Mouse (Mus musculus): ENCODE results near the gene BC049715. TPM values are rescaled to one million over a fixed set of nuclear protein-coding genes. Genes with fewer than 3 reads are reported as not detected.

Gene BC049715
- 2.9 TPM for polyA plus RNA-seq (2015; fragmentation: Illumina TruSeq; extraction: RNeasy Lipid Tissue Mini Kit (QIAGEN cat#74804); ENCODE audit: insufficient read depth, low replicate concordance)

GRCm38 (mm10) chr6:136827516-136827880 lies at the start of gene BC049715:
BC049715 (plus strand) TSS chr6:136827626.

GRCm38 (mm10) chr6:136781377-136781986 lies 45.9 kb upstream of the BC049715 start, which contains the start of gene Gucy2c:
Gucy2c (minus strand) TSS chr6:136781765.

GRCm38 (mm10) chr6:136803739-136804633 lies 23.4 kb upstream of the BC049715 start, which contains the start of gene Hist4h4:
Hist4h4 (minus strand) TSS chr6:136804415.

GRCm38 (mm10) chr6:136808014-136808417 lies 19.4 kb upstream of the BC049715 start, which contains the start of gene H2afj:
H2afj (plus strand) TSS chr6:136808244.

GRCm38 (mm10) chr6:136827881-136828561 lies 595 bp downstream of the BC049715 start, which contains the start of gene Wbp11:
Wbp11 (minus strand) TSS chr6:136828233.

GRCm38 (mm10) chr6:136835352-136835751 lies 7.9 kb downstream of the BC049715 start, which contains the start of gene Smco3:
Smco3 (minus strand) TSS chr6:136835452.

GRCm38 (mm10) chr6:136857186-136857872 lies 29.9 kb downstream of the BC049715 start, which contains the start of gene Art4:
Art4 (minus strand) TSS chr6:136857733.

GRCm38 (mm10) chr6:136875670-136876069 lies 48.2 kb downstream of the BC049715 start, which contains the start of gene Mgp:
Mgp (minus strand) TSS chr6:136875823.

Other genes starting within 250 kb of the BC049715 start
- gene Plbd1, start 165.7 kb upstream of the BC049715 start, polyA plus RNA-seq (2015; fragmentation: Illumina TruSeq; extraction: RNeasy Lipid Tissue Mini Kit (QIAGEN cat#74804); ENCODE audit: insufficient read depth, low replicate concordance) = 304 TPM
- 0.39 TPM for gene Gucy2c, start 45.9 kb upstream of the BC049715 start, polyA plus RNA-seq (2015; fragmentation: Illumina TruSeq; extraction: RNeasy Lipid Tissue Mini Kit (QIAGEN cat#74804); ENCODE audit: insufficient read depth, low replicate concordance)
- 0.28 TPM for gene Hist4h4, start 23.2 kb upstream of the BC049715 start, polyA plus RNA-seq (2015; fragmentation: Illumina TruSeq; extraction: RNeasy Lipid Tissue Mini Kit (QIAGEN cat#74804); ENCODE audit: insufficient read depth, low replicate concordance)
- gene H2afj, start 19.4 kb upstream of the BC049715 start, polyA plus RNA-seq (2015; fragmentation: Illumina TruSeq; extraction: RNeasy Lipid Tissue Mini Kit (QIAGEN cat#74804); ENCODE audit: insufficient read depth, low replicate concordance) = 22.0 TPM
- 73.6 TPM for gene Wbp11, start 607 bp downstream of the BC049715 start, polyA plus RNA-seq (2015; fragmentation: Illumina TruSeq; extraction: RNeasy Lipid Tissue Mini Kit (QIAGEN cat#74804); ENCODE audit: insufficient read depth, low replicate concordance)
- gene Smco3, start 7.8 kb downstream of the BC049715 start, polyA plus RNA-seq (2015; fragmentation: Illumina TruSeq; extraction: RNeasy Lipid Tissue Mini Kit (QIAGEN cat#74804); ENCODE audit: insufficient read depth, low replicate concordance) = not detected
- gene Art4, start 30.1 kb downstream of the BC049715 start, polyA plus RNA-seq (2015; fragmentation: Illumina TruSeq; extraction: RNeasy Lipid Tissue Mini Kit (QIAGEN cat#74804); ENCODE audit: insufficient read depth, low replicate concordance) = 8.5 TPM
- 31.9 TPM for gene Mgp, start 48.2 kb downstream of the BC049715 start, polyA plus RNA-seq (2015; fragmentation: Illumina TruSeq; extraction: RNeasy Lipid Tissue Mini Kit (QIAGEN cat#74804); ENCODE audit: insufficient read depth, low replicate concordance)
- gene Erp27, start 94.6 kb downstream of the BC049715 start, polyA plus RNA-seq (2015; fragmentation: Illumina TruSeq; extraction: RNeasy Lipid Tissue Mini Kit (QIAGEN cat#74804); ENCODE audit: insufficient read depth, low replicate concordance) = 8.9 TPM
- gene Pde6h, start 96.2 kb downstream of the BC049715 start, polyA plus RNA-seq (2015; fragmentation: Illumina TruSeq; extraction: RNeasy Lipid Tissue Mini Kit (QIAGEN cat#74804); ENCODE audit: insufficient read depth, low replicate concordance) = not detected
- 1,348 TPM for gene Arhgdib, start 114.3 kb downstream of the BC049715 start, polyA plus RNA-seq (2015; fragmentation: Illumina TruSeq; extraction: RNeasy Lipid Tissue Mini Kit (QIAGEN cat#74804); ENCODE audit: insufficient read depth, low replicate concordance)

All from spleen, adult 10 weeks (tissue).